Mouse (Mus musculus) CH12.LX (cell line): ENCODE data around the gene Gm9821. TPM values are rescaled to one million over a fixed set of nuclear protein-coding genes. Genes with fewer than 3 reads are reported as not detected.

Experiments used
- DNase-seq: peaks from one replicate; pipeline ENCODE4 v3.0.0-alpha.2; 2013; ENCODE audit errors: extremely low read depth
- H3K27ac ChIP-seq: 2 replicates; pipeline ENCODE4 v1.5.1; 2012; ENCODE audit warnings: low read depth, mild to moderate bottlenecking, control low read depth, moderate library complexity; ENCODE audit not compliant: insufficient read depth
- H3K27me3 ChIP-seq: replicated peaks from 2 replicates; pipeline ENCODE3; 2012; ENCODE audit warnings: inconsistent platforms
- H3K36me3 ChIP-seq, 2 experiments: replicated peaks in 1 of 2; 2 replicates each; pipeline versions ENCODE3 to v1.6.1; 2012; ENCODE audit warnings: inconsistent platforms in 1 of 2, low read length in 1 of 2, mild to moderate bottlenecking in 1 of 2, mixed read lengths in 1 of 2, moderate library complexity in 1 of 2; ENCODE audit not compliant: control insufficient read depth in 1 of 2, insufficient read depth in 1 of 2
- H3K4me1 ChIP-seq, 2 experiments: 2 replicates each; pipeline ENCODE4 v1.6.1; 2012; ENCODE audit warnings: inconsistent platforms in 1 of 2, moderate library complexity in 1 of 2; ENCODE audit not compliant: insufficient read depth in 2 of 2, control insufficient read depth in 1 of 2
- H3K4me2 ChIP-seq: 2 replicates; pipeline ENCODE4 v1.6.1; 2012; ENCODE audit warnings: low read depth, mild to moderate bottlenecking, control low read depth; ENCODE audit not compliant: poor library complexity, insufficient read depth, severe bottlenecking
- H3K4me3 ChIP-seq, 3 experiments: fragments of 150-350 bp in 1 of 3; sonication (generic) in 1 of 3; replicated peaks in 1 of 3; 2 replicates each; pipeline versions ENCODE3 to v1.5.1; 2011 to 2012; ENCODE audit warnings: low read depth in 2 of 3, low read length in 2 of 3, mild to moderate bottlenecking in 2 of 3, moderate library complexity in 2 of 3, control low read depth in 1 of 3, improper control_type of control experiment in 1 of 3, inconsistent platforms in 1 of 3, mixed read lengths in 1 of 3; ENCODE audit not compliant: poor library complexity in 1 of 3
- H3K79me2 ChIP-seq: replicated peaks from 2 replicates; pipeline ENCODE4 v1.6.1; 2012; ENCODE audit warnings: mild to moderate bottlenecking, moderate library complexity; ENCODE audit not compliant: control insufficient read depth, poor library complexity, insufficient read depth, severe bottlenecking; ENCODE audit errors: extremely low read depth
- H3K9ac ChIP-seq: 2 replicates; pipeline ENCODE4 v1.6.1; 2012; ENCODE audit warnings: low read depth, mild to moderate bottlenecking, control low read depth, moderate library complexity; ENCODE audit not compliant: insufficient read depth
- H3K9me3 ChIP-seq: replicated peaks from 2 replicates; pipeline ENCODE3; 2012; ENCODE audit warnings: low read length, inconsistent platforms, mixed read lengths
- CHD2 ChIP-seq: IDR thresholded peaks from 2 replicates; pipeline ENCODE4 v1.6.1; 2011; ENCODE audit warnings: low read length, improper control_type of control experiment
- CTCF ChIP-seq, 2 experiments: IDR thresholded peaks in 1 of 2; conservative IDR thresholded peaks in 1 of 2; 2 replicates each; pipeline ENCODE4 v1.5.1; 2011 to 2012; ENCODE audit warnings: low read depth in 2 of 2, low read length in 2 of 2, improper control_type of control experiment in 1 of 2, inconsistent platforms in 1 of 2, mild to moderate bottlenecking in 1 of 2, moderate library complexity in 1 of 2
- EP300 ChIP-seq: IDR thresholded peaks from 2 replicates; pipeline ENCODE4 v1.6.1; 2011; ENCODE audit warnings: low read length, improper control_type of control experiment
- GABPA ChIP-seq: IDR thresholded peaks from 2 replicates; pipeline ENCODE4 v1.6.1; 2012; ENCODE audit warnings: low read depth, low read length, improper control_type of control experiment, inconsistent platforms; ENCODE audit not compliant: insufficient replicate concordance
- JUN ChIP-seq: IDR thresholded peaks from 2 replicates; pipeline ENCODE4 v1.6.1; 2011; ENCODE audit warnings: low read depth, mild to moderate bottlenecking, low read length, improper control_type of control experiment, moderate library complexity; ENCODE audit not compliant: insufficient read depth
- MAZ ChIP-seq: IDR thresholded peaks from 2 replicates; pipeline ENCODE4 v1.6.1; 2012; ENCODE audit warnings: low read depth, mild to moderate bottlenecking, inconsistent platforms, low read length, improper control_type of control experiment, moderate library complexity
- MEF2A ChIP-seq: IDR thresholded peaks from 2 replicates; pipeline ENCODE4 v1.6.1; 2014; ENCODE audit warnings: low read depth, mild to moderate bottlenecking, inconsistent platforms, low read length, improper control_type of control experiment, borderline replicate concordance
- MXI1 ChIP-seq: IDR thresholded peaks from 2 replicates; pipeline ENCODE4 v1.6.1; 2011; ENCODE audit warnings: mild to moderate bottlenecking, low read depth, low read length, improper control_type of control experiment
- NELFE ChIP-seq: IDR thresholded peaks from 2 replicates; pipeline ENCODE4 v1.6.1; 2011; ENCODE audit warnings: low read depth, low read length, improper control_type of control experiment
- NRF1 ChIP-seq: IDR thresholded peaks from 2 replicates; pipeline ENCODE4 v1.6.1; 2014; ENCODE audit warnings: low read depth, mild to moderate bottlenecking, inconsistent platforms, low read length, improper control_type of control experiment, moderate library complexity
- POLR2A ChIP-seq: IDR thresholded peaks from 2 replicates; pipeline ENCODE4 v1.6.1; 2011; ENCODE audit warnings: low read depth, mild to moderate bottlenecking, improper control_type of control experiment, low read length
- RCOR1 ChIP-seq: conservative IDR thresholded peaks from 2 replicates; pipeline ENCODE4 v1.6.1; 2012; ENCODE audit warnings: low read depth, mild to moderate bottlenecking, inconsistent platforms, low read length, improper control_type of control experiment
- SMC3 ChIP-seq: IDR thresholded peaks from 2 replicates; pipeline ENCODE4 v1.6.1; 2011; ENCODE audit warnings: low read depth, low read length, improper control_type of control experiment
- TBP ChIP-seq: conservative IDR thresholded peaks from 2 replicates; pipeline ENCODE4 v1.6.1; 2011; ENCODE audit warnings: low read depth, low read length, improper control_type of control experiment
- UBTF ChIP-seq: IDR thresholded peaks from 2 replicates; pipeline ENCODE4 v1.6.1; 2012; ENCODE audit warnings: low read depth, mild to moderate bottlenecking, inconsistent platforms, low read length, improper control_type of control experiment, moderate library complexity
- USF1 ChIP-seq: IDR thresholded peaks from 2 replicates; pipeline ENCODE4 v1.6.1; 2014; ENCODE audit warnings: low read depth, mild to moderate bottlenecking, inconsistent platforms, low read length, improper control_type of control experiment
- USF2 ChIP-seq: conservative IDR thresholded peaks from 2 replicates; pipeline ENCODE4 v1.6.1; 2011; ENCODE audit warnings: low read depth, low read length, improper control_type of control experiment
- ZMIZ1 ChIP-seq: IDR thresholded peaks from 2 replicates; pipeline ENCODE4 v1.6.1; 2012; ENCODE audit warnings: low read depth, mild to moderate bottlenecking, inconsistent platforms, low read length, improper control_type of control experiment
- dilution Hi-C: fragments of 300-500 bp; cut with MboI; formaldehyde crosslinking; loops from 2 replicates; pipeline ENCODE4 v1.14.3; 2020; ENCODE audit warnings: low sequenced_read_pairs; ENCODE audit not compliant: extremely low pct_unique_long_range_greater_than_20kb, extremely low pct_ligation_motif_present
- in situ Hi-C: fragments of 300-500 bp; cut with MboI; formaldehyde crosslinking; loops from 3 replicates; pipeline ENCODE4 v1.14.3; 2019; ENCODE audit warnings: low sequenced_read_pairs, low pct_ligation_motif_present, low pct_unique_long_range_greater_than_20kb, mixed read lengths
- polyA plus RNA-seq: library from polyadenylated mRNA; unstranded; fragments of >175 nt; gene quantifications from 2 replicates; pipeline ENCODE4 v1.2.1, GENCODE M21; 2012; ENCODE audit warnings: low read depth; ENCODE audit not compliant: insufficient read length
- total RNA-seq, 2 experiments: library from RNA; depleted of rRNA; stranded (reverse); fragments of 300-350 nt in 1 of 2; fragments of >200 nt in 1 of 2; gene quantifications; 2 replicates each; pipeline ENCODE4 v1.2.3; 2012 to 2014

The Gm9821 gene
- total and polyA plus RNA-seq, 3 experiments = 0.25 to 3.8 TPM; not detected in 1

DNA sequence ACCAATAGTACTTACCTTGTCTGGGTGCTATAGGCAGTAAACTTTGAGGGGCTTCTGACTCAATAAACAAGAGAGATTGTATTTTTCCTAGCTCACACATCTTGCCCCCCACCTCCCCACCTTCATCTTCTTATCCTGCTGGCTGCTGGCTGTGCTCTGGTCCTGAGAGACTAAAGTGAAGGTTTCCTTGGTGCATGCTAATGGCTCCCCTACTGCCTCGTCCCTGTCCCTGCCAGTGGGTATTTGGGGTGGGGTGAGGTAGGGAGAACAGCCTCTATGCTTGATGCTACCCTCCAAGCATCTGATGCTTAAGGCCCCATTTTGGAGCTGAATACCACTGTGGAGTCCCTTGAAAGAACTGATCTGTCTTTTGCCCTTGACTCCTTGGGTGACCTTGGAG lies 20.8 kb upstream of the Gm9821 start:
- no peaks in the 10 kb centered on the region; the same call in 1 of the 2 replicates for H3K79me2 ChIP-seq
- TF ChIP-seq RCOR1 (no peak), UBTF (no peak), MXI1 (no peak), MEF2A (no peak), POLR2A (no peak), JUN (no peak), NRF1 (no peak), TBP (no peak), GABPA (no peak), CTCF (conservative IDR thresholded peaks at IDR 0.05 in 1 of 2, IDR thresholded peaks at IDR 0.05 in 1 of 2; ENCODE audit: low read depth in 2 of 2, low read length in 2 of 2) (no peak), USF1 (no peak), CHD2 (no peak)
- no peak overlapping the region for H3K9ac ChIP-seq
- no peak overlapping the region for H3K4me3 ChIP-seq
- no peak for DNase-seq
- no peak overlapping the region for H3K4me2 ChIP-seq
- peaks cover 10 to 34% of the 10 kb centered on the region in 2 experiments for H3K4me1 ChIP-seq
- H3K27ac ChIP-seq = no peak overlapping the region
- dilution Hi-C loops = no loop called here
- H3K27me3 ChIP-seq = no peaks in the 10 kb centered on the region
- H3K36me3 ChIP-seq = peaks cover 13 to 59% of the 10 kb centered on the region in 2 experiments
- in situ Hi-C loops = loop anchor here (10.0 kb wide), 1 partner anchor 150 kb away; no protein-coding TSS in a partner anchor
- no peaks in the 10 kb centered on the region for H3K9me3 ChIP-seq

DNA sequence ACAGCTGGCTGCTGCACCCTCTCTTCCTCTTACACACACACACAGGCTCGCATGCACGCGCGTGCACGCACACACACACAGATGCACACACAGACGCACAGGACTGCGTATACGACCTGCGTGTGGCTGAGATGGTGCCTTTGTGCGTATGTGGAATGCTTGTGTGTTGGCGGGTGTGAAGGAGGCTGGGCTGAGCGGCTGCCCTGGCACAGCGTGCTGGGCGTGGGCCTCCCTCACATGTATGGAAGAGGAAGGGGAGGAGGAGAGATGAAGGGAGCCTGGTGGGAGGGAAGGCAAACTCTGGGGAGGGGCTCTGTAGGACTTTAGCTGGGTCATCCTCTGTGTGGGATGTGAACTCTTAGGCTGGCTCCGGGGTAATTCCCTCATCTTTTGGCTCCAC lies 20.1 kb upstream of the Gm9821 start:
- Histone ChIP-seq H3K9ac (no peak overlapping the region), H3K4me1 (peaks cover 10 to 36% of the 10 kb centered on the region in 2 experiments), H3K27ac (no peak overlapping the region), H3K4me2 (no peak overlapping the region), H3K4me3 (peak overlapping the region in 1 of 3 experiments; percentile 3), H3K27me3 (no peaks in the 10 kb centered on the region), H3K9me3 (no peaks in the 10 kb centered on the region), H3K36me3 (peaks cover 13 to 60% of the 10 kb centered on the region in 2 experiments), H3K79me2 (no peaks in the 10 kb centered on the region; the same call in 1 of the 2 replicates)
- in situ Hi-C loops = loop anchor here (10.0 kb wide), 1 partner anchor 151 kb away; no protein-coding TSS in a partner anchor
- TF ChIP-seq UBTF = no peak
- no peak for TF ChIP-seq ZMIZ1
- no peak for TF ChIP-seq SMC3
- TF ChIP-seq MEF2A = no peak
- no peak for TF ChIP-seq USF2
- TF ChIP-seq CTCF (conservative IDR thresholded peaks at IDR 0.05 in 1 of 2, IDR thresholded peaks at IDR 0.05 in 1 of 2; ENCODE audit: low read depth in 2 of 2, low read length in 2 of 2) = no peak
- no peak for TF ChIP-seq JUN
- no peak for TF ChIP-seq TBP
- TF ChIP-seq EP300 = no peak
- TF ChIP-seq NELFE = no peak
- TF ChIP-seq MAZ = no peak
- no peak for DNase-seq
- dilution Hi-C loops = no loop called here
